Mouse (Mus musculus) spleen, postnatal 36 days (tissue): ENCODE data around the gene Nwd2.
A peak's percentile ranks its signal among the peaks of the same experiment; 100 is the strongest.

Experiments used
- DNase-seq, 2 experiments: peaks; one replicate each; pipeline ENCODE4 v3.0.0; 2022; ENCODE audit warnings: low spot score in 2 of 2, mixed read lengths in 1 of 2

Gene Nwd2

DNA sequence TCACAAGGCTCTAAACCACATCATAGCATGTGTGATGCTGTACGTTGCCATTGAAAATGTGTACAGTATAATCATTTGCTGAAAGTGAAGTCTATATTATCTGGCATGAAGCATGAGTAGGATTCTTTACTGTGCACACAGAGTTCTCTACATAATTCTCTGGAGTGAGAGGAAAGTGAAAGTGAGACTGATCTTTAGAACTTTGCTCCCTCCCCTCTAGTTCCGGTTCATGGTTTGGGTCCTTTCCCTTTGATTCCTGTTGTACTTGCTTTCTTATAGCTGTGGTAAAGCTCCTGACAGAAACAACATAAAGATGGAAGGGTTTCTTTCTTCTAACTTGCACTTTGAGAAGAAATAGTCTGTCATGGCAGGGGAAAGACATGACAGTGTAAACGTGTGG, 107.0 kb downstream of the Nwd2 start:
- no peak for DNase-seq

GRCm38 (mm10) chr5:63765886-63766285, 117.0 kb downstream of the Nwd2 start:
- no peak for DNase-seq

GRCm38 (mm10) chr5:63766715-63767114, 117.8 kb downstream of the Nwd2 start:
- DNase-seq: peak; percentile 15 to 31

DNA sequence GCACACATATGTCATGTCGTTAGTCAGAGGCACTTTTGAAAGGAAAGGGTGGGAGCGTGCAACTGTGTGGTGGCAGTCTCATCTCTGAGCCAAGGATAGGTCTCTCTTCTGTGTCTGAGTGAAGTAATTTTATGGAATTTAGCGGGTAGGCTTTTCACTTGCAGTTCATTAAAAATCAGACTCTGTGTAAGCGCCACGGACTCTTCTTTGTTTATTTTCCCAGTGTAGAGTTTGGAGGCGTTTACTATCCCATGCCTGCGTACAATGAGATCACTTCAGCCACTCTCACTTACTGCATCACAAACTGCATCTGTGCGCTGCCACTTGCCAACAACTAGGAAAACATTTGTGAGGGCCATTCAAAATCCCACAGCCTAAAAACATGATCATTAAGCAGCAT, 118.6 kb downstream of the Nwd2 start:
- DNase-seq: no peak

GRCm38 (mm10) chr5:63768220-63768619, 119.3 kb downstream of the Nwd2 start:
- no peak for DNase-seq

DNA sequence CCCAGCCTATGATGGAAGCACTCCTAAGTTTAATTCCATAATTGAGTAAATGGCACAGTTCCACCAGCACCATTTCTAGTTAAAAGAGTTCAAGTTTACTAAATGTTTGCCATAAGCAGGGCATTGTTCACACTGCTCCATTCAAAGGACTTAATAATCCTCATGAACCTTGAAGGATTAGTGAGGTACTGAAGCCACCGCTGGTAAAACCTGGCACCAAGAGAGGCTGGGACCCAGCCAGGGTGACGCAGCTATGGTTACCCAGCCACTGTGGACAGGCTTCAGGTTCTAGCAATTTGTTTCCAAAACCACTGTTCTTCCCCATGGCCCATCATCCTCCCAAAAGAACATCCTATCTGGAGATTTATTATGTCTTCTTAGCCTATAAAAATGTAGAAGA, 124.1 kb downstream of the Nwd2 start:
- DNase-seq: no peak

DNA sequence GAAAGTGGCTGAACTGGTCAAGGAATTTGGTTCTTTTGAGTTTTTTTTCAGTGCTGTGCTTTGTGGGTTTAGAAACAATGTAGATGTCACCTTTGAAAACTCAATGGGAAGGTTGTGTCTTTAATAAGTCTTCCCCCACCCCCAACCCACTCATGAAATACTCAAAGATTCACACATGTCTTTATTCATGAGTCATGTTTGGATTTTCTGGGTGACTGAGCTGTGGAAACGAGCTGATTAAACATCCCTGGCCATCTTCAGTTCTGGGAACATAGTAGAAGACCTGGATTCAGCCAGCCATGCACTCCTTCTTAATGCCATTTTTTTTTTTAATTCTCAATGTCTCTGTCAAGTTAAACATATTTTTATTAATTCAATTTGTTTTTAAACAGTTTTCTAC, 124.7 kb downstream of the Nwd2 start:
- DNase-seq: no peak

GRCm38 (mm10) chr5:63788156-63788826, 139.4 kb downstream of the Nwd2 start:
- no peak for DNase-seq

GRCm38 (mm10) chr5:63811819-63812508, 163.1 kb downstream of the Nwd2 start, which contains the start of gene 0610040J01Rik:
Gene 0610040J01Rik (plus strand): TSS chr5:63812363.
- DNase-seq: peak; percentile 56 to 58

- DNase-seq: no peak
Measured at GRCm38 (mm10) chr5:63812509-63812865, 163.6 kb downstream of the Nwd2 start.

- no peak for DNase-seq
Measured at GRCm38 (mm10) chr5:63816643-63817042, 167.7 kb downstream of the Nwd2 start.

DNA sequence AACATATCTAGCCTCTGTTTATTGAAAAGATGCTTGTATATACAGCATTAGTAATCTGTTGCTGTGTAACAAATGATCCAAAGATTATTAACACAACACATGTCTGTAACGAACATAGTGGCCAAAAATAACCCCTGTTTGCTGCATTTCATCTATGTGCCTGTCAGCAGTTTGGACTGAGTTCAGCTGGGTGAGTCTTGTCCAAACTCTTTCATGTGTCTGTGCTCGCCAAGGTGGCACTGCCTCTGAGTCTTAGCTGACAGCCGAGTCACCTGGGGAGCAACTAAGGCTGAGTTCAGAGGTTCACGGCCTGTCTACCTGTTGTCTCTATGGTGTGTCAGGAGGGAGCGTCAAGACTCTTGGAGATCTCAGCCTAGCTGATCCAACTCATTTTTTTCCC, 168.4 kb downstream of the Nwd2 start:
- DNase-seq: no peak

GRCm38 (mm10) chr5:63818975-63819374, 170.1 kb downstream of the Nwd2 start:
- no peak for DNase-seq

DNA sequence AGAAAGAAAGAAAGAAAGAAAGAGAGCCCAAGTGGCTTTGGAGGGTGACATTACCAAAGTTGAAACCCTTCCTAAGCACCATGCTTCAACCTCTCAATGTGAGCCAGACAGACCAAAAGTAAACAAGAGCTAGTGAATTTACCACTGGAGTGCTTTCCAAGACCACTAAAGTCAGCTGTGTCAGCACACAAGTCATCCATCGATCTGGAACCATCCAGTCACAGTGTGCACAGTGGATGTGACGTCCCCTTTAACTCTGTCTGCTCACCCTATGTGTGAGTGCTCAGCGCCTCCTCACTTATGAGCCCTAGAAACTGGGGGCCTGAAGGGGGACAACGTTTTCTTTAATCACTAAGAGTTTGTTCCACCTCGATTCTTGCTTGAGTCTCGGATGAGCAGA, 170.6 kb downstream of the Nwd2 start:
- DNase-seq: no peak

GRCm38 (mm10) chr5:63821176-63821575, 172.3 kb downstream of the Nwd2 start:
- no peak for DNase-seq

GRCm38 (mm10) chr5:63821860-63822259, 173.0 kb downstream of the Nwd2 start:
- DNase-seq: no peak

DNA sequence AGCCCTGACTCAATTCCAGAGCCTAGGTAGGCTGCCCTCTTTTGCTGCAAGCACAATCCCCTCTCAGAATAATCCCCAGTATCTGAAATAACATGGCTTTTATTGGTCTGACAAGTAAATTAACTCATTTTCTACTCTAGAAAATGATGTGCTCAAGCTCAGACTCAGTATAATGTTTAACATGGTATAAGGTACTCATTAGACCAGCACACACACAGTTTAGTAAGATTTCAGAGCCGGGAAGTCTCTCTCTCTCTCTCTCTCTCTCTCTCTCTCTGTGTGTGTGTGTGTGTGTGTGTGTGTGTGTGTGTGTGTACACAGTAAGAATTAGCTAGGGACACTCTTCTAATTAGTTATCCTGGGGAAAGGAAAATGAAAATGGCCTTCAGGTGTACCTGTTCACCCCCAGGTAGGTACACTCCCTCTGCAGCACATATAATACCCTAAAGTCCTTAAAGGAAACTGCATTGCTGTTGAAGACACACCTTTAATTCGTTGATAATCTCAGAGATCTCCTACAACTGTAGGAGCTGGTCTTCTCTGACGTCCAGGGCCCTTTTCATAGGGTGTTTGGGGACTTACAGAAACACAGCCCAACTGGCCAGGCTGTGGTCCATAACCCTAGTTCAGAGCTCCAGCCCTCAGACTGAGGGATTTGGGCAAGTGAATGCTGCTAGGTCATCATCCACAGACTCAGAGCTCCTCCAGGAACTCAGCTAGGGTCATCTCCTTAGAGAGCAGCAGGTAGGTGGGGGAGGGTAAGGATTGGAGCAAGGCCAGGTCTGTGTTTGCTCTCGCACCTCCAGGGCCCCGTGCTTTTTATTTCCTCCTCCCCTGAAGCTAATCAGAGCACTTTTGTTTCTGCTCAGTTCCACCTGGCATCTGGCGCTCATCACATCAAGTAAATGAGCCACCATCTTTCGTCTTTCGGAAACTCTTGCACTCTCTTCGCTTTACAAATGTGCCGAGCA, 174.7 kb downstream of the Nwd2 start:
- no peak for DNase-seq

DNA sequence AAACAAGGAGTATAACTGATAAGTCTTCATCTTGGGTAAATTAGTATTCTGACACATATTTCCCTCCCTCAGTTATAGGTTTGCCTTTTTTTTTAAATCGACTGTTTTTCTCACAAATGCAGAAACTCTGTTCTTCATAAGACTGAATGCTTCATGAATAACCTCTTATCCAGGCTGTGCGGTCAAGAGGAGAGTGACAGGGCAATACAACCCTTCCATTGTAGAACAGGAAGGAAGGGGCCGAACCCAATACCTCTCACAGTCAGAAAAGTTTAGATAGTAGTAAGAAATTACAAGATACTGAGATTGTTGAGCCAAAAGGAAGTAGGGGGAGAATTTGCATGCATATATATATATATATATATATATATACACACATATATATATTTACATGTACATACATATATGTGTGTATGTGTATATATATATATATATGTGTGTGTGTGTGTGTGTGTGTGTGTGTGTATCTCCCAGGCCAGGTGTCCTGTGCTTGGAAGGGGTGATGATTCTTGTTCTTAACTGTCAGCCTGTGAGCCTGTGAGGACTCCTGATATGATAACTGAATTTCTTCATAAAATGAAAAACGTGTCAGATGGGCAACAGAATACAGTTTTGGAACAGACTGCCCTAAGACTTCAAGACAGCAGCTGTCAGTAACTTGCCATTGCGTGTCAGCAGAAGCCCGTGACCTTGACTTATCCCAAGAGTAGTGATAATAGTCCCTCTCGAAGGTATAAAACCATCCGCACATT, 175.9 kb downstream of the Nwd2 start:
- no peak for DNase-seq

- no peak for DNase-seq
Measured at GRCm38 (mm10) chr5:63825881-63826280, 177.0 kb downstream of the Nwd2 start.

DNA sequence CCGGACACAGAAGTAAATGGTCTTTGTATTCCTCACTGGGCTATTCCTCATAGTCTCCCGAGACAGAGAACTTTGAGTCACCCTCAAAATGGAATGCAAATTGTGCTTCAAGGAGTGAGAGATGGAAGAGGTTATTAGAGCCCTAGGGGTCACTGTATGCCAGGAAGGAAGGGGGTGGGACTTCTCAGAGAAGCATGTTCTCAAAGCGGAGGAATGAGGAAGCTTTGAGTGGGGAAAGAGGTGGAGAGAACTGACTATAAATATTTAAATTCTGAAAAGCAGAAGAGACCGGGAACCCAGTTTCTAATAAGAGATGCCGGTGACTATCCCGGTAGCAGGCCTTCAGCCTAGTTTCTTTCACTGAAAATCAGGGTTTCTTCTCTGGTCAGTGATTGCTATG, 178.1 kb downstream of the Nwd2 start:
- DNase-seq: peak; percentile 55 to 62

DNA sequence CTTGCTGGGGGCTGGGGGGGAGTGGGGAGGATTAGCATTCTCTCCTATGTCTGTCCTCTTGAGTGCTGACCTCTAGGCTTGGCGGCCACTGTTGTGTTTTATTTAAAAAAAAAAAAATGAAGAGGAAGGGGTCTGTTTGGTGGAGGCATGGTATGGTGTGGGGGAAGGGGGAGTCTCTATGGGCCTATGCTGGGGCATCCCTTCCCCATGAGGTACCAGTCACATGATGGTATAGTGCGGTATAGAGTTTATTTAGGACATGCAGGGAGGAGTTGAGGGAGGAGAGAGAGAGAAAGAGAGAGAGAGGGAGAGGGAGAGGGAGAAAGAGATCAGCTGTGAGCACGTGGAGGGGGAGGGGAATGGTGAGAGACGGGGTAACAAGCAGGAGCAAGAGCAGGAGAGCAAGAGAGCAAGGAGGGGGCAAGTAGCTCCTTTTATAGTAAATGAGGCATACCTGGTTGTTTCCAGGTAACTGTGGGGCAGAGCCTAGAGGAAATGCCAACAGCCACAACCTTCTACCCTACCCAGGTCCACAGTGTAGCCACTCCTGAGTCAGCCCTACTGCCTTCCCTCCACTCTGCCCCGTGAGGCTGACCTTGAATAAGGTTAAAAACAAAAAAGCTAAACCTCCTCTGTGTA, 178.6 kb downstream of the Nwd2 start:
- no peak for DNase-seq
